Mouse (Mus musculus): ENCODE results near the gene Iqce.

- TF ChIP-seq CTCF (conservative IDR thresholded peaks at IDR 0.05; ENCODE audit: low read length): no peak
- no peak for TF ChIP-seq POU5F1 (IDR thresholded peaks at IDR 0.05; ENCODE audit: borderline replicate concordance, low read length)
These were observed 25.0 kb upstream of the Iqce start for GRCm38 (mm10) chr5:140726946-140727740.

All from E14TG2a.4 (cell line).